Mouse (Mus musculus): ENCODE measurements at regions not wholly inside any gene's neighbourhood (a gene's known extent, or its start where the extent isn't known, plus 50 kb on each side); places are given as distances from the start of the nearest gene placed in this dataset.

GRCm38 (mm10) chr6:33117877-33118276 lies 57.8 kb upstream of the Chchd3 start:
- no peak for DNase-seq (ENCODE audit: low read depth)

- DNase-seq (ENCODE audit: low read depth): no peak
These were observed 60.5 kb upstream of the Chchd3 start for GRCm38 (mm10) chr6:33120581-33120980.

GRCm38 (mm10) chr6:33126574-33126973 lies 66.5 kb upstream of the Chchd3 start:
- peak; percentile 77 for DNase-seq (ENCODE audit: low read depth)

- DNase-seq (ENCODE audit: low read depth): no peak
These were observed 76.8 kb upstream of the Chchd3 start for GRCm38 (mm10) chr6:33136906-33137305.

GRCm38 (mm10) chr6:33137823-33138222 lies 77.8 kb upstream of the Chchd3 start:
- DNase-seq (ENCODE audit: low read depth): peak; percentile 14

GRCm38 (mm10) chr6:33166479-33166878 lies 82.4 kb upstream of the Exoc4 start:
- no peak for DNase-seq (ENCODE audit: low read depth)

GRCm38 (mm10) chr6:33173606-33174005 lies 75.3 kb upstream of the Exoc4 start:
- DNase-seq (ENCODE audit: low read depth): no peak

- DNase-seq (ENCODE audit: low read depth): no peak
These were observed 74.3 kb upstream of the Exoc4 start for GRCm38 (mm10) chr6:33174616-33175015.

- no peak for DNase-seq (ENCODE audit: low read depth)
These were observed 59.2 kb upstream of the Exoc4 start for GRCm38 (mm10) chr6:33189521-33190246.

GRCm38 (mm10) chr6:33193823-33194222 lies 55.1 kb upstream of the Exoc4 start:
- DNase-seq (ENCODE audit: low read depth): no peak

All from c-Kit-positive CD71-negative TER-119-negative erythroid progenitor cells, embryonic 14.5 days (primary cell).